Mouse (Mus musculus) embryonic stem cell, embryonic (primary cell): ENCODE measurements around the gene Camk1d.
"Not testable (repeated sequence)": the region's sequence is repeated elsewhere in the genome, so short reads cannot be mapped to it uniquely, and the experiment has no call there.

Experiments used
- CTCF ChIA-PET, 4 experiments: fragments of 300-600 bp in 2 of 4; fragments of 350-600 bp in 2 of 4; sonication (Branson Sonifier 250); formaldehyde crosslinking; loops; one replicate each; lab custom pipeline; 2022; ENCODE audit warnings: inconsistent platforms in 2 of 4; lab: Charles Lee
- POLR2A ChIA-PET, 4 experiments: fragments of 300-600 bp in 2 of 4; fragments of 350-600 bp in 2 of 4; sonication (Branson Sonifier 250); formaldehyde crosslinking; loops; one replicate each; lab custom pipeline; 2022; ENCODE audit warnings: antibody characterized with exemption in 4 of 4, inconsistent platforms in 1 of 4; lab: Charles Lee

The Camk1d gene

DNA sequence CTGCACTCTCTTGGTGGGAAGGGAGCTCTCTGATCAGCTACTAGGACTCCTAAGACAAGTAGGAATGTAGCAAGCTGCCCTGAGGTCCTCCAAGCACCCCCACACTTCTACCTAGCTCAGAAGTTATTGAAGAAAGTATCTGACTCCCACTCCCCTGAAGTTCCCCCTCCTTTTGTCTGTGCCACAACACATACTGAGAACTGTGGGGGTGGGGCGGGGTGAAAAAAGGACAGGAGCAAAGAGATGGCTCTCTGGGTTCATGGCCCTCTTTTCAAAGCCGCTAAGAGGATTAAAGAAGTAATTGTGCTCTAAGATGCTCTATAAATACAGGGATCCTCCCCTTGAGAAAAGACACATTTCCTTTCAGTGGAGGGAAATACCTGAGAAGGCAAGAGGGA is 100.0 kb downstream of the Camk1d start:
- CTCF ChIA-PET = no interaction called here

GRCm38 (mm10) chr2:5613651-5614307 is 100.5 kb downstream of the Camk1d start:
- ChIA-PET POLR2A (interaction anchor here in 2 of 4 experiments (0.8 to 1.7 kb wide), 15 partner anchors 8 to 101 kb away, joined by 3 to 10 read pairs (median 4); partner anchors contain the start of gene Camk1d (in 2 of the 2)), CTCF (interaction anchor here in 1 of 4 experiments (0.9 kb wide), 1 partner anchor 534 kb away, joined by 5 read pairs; no protein-coding TSS in a partner anchor)

More for the DNA sequence above, 100.0 kb downstream of the Camk1d start:
- POLR2A ChIA-PET = interaction anchor here in 2 of 4 experiments (0.8 to 1.7 kb wide), 13 partner anchors 8 to 100 kb away, joined by 3 to 10 read pairs (median 4); partner anchors contain the start of gene Camk1d (in 2 of the 2)

DNA sequence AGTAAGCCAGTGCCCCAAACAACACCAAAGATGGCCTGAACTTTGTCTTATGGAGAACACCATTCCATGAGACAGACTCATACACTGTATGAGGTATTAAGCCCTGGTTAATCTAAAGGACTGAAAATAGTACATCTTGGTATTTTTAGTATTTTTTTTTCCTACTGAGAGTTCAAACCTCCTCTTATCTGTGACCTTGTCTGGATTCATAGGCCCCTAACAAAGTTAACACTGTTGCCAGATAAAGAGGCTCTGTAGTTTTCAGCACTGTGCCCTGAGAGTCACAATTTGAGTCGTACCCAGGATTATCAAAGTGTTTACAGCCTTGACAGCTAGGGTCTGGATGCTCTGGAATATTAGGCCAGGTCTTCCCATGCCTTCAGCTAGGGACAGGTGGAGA is 102.7 kb downstream of the Camk1d start:
- ChIA-PET CTCF (no interaction called here), POLR2A (interaction anchor here in 1 of 4 experiments (1.5 kb wide), 1 partner anchor 16 kb away, joined by 3 read pairs; no protein-coding TSS in a partner anchor)

DNA sequence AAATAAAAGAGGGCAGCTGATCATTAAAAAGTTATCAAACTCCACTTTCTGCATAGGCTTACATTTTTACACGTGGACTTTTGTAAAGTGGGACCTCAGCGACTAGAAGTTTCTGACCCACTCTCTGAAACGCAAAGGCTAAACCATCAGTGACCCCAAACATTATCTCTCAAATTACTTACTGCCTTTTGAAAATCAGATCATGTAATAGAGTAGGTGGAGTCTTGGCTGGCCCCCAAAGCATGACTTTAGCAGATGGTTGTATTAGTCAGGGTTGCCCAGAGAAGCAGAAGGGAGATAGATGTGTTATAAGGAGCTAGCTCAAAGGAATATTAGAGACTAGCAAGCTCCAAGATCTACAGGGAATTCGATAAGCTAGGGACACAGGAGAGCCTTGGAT is 103.8 kb downstream of the Camk1d start:
- POLR2A ChIA-PET = interaction anchor here in 1 of 4 experiments (0.7 to 1.5 kb wide), 4 partner anchors 12 to 40 kb away, joined by 3 read pairs; no protein-coding TSS in a partner anchor
- CTCF ChIA-PET = no interaction called here

- ChIA-PET CTCF (no interaction called here), POLR2A (interaction anchor here in 2 of 4 experiments (0.6 to 1.2 kb wide), 5 partner anchors 9 to 190 kb away, joined by 3 to 4 read pairs (median 3); no protein-coding TSS in a partner anchor)
Measured at GRCm38 (mm10) chr2:5607920-5608841, 106.1 kb downstream of the Camk1d start.

DNA sequence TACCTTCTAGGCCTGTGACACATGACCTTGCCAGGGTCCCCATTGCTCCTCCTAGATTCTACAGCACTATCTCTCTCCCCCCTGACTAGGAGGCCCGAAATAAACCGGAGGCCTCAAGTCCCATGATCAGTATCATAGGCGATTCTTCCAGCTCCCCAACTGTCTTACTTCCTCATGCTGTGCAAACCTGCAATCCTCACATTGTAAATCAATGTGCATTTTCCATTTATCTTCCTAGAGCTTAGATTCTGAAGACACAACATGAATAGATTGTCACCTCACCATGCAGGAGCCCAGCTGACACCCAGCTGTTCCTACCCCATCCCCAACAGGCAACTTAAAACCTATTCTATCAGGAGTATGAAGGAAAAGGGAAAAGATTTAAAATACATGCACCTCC is 108.5 kb downstream of the Camk1d start:
- POLR2A ChIA-PET = interaction anchor here in 1 of 4 experiments (1.0 to 1.2 kb wide), 2 partner anchors 8 to 26 kb away, joined by 3 read pairs; no protein-coding TSS in a partner anchor

DNA sequence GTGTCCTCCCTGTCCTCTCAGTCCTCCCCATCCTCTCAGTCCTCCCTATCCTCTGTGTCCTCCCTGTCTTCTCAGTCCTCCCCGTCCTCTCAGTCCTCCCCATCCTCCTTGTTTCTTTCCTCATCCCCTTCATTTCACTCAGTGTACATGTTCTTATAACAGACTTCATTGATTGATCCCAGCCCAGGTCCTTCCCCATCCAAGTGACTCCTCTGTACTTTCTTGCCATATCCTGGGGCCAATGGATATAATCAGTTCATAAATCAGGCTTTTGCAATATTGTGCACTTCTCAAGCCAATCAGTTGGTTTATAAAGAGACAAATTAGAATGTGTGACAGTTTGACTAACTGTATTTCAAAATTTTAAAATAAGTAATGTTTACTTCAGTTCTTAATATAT is 112.3 kb downstream of the Camk1d start:
- POLR2A ChIA-PET = no interaction called here
- CTCF ChIA-PET = no interaction called here

More for the DNA sequence above, 108.5 kb downstream of the Camk1d start:
- CTCF ChIA-PET = no interaction called here

DNA sequence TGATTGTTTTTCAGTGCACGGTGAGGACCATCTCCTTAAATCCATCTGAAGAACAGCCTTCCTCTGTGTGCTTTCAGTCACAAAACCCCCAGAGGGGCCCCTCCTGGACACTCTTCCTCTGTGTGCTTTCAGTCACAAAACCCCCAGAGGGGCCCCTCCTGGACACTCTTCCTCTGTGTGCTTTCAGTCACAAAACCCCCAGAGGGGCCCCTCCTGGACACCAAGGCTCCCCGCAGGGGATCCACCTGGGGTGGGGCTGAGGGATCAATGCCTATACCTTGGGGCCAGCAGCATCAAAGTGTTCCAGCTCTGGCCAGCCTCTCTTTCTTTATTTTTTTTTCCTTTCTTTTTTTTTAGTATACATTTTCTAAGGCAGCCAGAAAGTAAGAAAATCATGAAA is 113.1 kb downstream of the Camk1d start:
- POLR2A ChIA-PET, CTCF ChIA-PET: not testable (repeated sequence)

- POLR2A ChIA-PET = interaction anchor here in 1 of 4 experiments (0.6 to 1.5 kb wide), 2 partner anchors 11 to 278 kb away, joined by 3 read pairs; no protein-coding TSS in a partner anchor
- CTCF ChIA-PET = no interaction called here
Measured at GRCm38 (mm10) chr2:5600183-5600962, 113.9 kb downstream of the Camk1d start.

DNA sequence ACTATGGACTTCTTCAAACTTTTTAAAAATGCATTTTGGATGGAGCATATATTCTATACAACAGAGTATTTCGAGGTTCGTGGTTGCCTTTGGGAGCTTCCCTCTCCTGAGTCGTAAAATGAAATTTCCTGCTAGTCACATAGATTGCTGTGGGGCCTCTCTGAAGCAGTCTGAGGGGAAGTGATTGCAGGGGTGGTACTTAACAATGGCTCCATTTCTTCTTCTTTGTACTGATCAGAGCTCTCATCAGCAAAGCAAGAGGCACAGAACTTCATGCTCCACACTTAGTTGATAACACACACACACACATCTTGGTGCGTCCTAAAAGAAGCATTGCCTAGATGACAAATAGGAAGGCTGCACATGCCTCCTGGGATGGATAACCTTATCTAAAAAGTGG is 114.6 kb downstream of the Camk1d start:
- POLR2A ChIA-PET = interaction anchor here in 1 of 4 experiments (1.5 kb wide), 1 partner anchor 11 kb away, joined by 3 read pairs; no protein-coding TSS in a partner anchor
- CTCF ChIA-PET = no interaction called here

GRCm38 (mm10) chr2:5598533-5598932 is 115.8 kb downstream of the Camk1d start:
- CTCF ChIA-PET = no interaction called here
- POLR2A ChIA-PET = interaction anchor here in 1 of 4 experiments (0.6 to 1.5 kb wide), 2 partner anchors 9 to 54 kb away, joined by 3 read pairs; no protein-coding TSS in a partner anchor

- ChIA-PET CTCF (interaction anchor here in 1 of 4 experiments (0.6 kb wide), 1 partner anchor 929 kb away, joined by 8 read pairs; no protein-coding TSS in a partner anchor), POLR2A (interaction anchor here in 1 of 4 experiments (0.5 to 1.4 kb wide), 2 partner anchors 9 to 25 kb away, joined by 4 to 6 read pairs; no protein-coding TSS in a partner anchor)
Measured at GRCm38 (mm10) chr2:5596882-5597281, 117.4 kb downstream of the Camk1d start.

DNA sequence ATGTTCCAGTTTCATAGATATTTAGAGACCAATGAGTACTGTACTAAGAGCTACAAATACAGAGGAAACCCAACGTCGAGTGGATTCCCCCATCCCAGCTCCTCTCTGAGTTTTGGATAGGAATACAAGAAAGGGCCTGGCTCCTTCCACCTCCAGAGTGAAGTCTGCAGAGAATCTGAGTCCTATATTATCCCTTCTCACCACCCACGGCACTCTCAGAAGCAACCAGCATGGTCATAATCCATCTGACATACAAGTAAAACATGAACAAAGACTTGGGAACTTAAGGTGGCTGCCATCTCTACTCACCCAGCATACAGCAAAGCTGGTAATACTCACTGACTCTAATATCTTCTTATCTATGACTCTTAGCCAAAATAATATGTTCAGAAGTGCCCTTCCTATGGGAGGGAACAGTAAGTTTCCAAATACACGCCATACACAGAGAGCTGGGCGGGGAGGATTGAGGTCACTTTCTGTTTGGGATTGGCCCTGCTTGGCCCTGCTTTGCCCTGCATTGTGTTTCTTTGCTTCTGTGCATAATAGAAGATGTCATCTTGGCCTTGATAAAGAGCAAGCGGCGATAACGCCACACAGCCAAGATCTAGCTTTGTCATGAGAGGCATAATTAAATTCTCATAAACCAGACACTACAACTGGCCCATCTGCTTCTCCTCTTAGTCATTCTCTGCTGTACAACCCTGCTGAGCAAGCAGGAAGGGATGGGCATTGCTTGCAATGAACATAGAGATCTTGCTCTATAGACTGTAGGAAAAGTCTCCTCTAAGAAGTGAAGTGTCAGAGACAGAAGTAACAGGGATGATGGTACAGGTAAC is 118.7 kb downstream of the Camk1d start:
- ChIA-PET POLR2A (interaction anchor here in 1 of 4 experiments (1.9 kb wide), 1 partner anchor 18 kb away, joined by 4 read pairs; no protein-coding TSS in a partner anchor), CTCF (no interaction called here)

DNA sequence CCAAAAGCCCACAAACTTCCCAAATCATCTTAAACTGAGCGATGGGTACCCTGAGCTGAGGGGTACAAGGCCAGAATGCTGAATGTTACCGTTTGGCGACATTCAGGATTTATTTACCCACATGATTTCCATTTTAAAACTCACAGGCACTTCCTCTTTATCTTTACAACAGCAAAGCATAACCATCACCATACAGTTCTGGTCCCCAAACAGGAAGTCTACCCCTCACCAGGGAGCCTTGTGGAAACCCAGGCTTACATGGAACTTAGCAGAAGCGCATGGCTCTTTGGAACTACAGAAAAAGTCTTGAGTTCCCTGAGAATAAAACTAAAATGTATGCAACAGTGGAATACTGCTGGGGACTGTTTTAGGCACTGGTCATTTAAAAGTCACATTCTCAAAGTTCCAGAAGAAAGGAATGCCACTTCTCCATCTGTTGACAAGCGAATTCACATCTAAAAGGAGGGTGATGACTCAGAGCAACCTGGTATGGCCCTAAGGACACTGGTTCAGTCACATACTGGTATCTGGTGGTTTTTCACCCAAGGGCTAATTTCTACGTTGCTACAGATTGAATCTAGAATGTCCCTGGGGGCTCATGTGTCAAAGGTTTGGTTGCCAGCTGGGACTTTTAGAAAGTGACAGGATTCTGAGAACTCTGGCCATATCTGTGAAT is 121.7 kb downstream of the Camk1d start:
- ChIA-PET POLR2A (interaction anchor here in 2 of 4 experiments (0.5 to 1.1 kb wide), 2 partner anchors 14 to 169 kb away, joined by 3 read pairs; no protein-coding TSS in a partner anchor), CTCF (no interaction called here)

DNA sequence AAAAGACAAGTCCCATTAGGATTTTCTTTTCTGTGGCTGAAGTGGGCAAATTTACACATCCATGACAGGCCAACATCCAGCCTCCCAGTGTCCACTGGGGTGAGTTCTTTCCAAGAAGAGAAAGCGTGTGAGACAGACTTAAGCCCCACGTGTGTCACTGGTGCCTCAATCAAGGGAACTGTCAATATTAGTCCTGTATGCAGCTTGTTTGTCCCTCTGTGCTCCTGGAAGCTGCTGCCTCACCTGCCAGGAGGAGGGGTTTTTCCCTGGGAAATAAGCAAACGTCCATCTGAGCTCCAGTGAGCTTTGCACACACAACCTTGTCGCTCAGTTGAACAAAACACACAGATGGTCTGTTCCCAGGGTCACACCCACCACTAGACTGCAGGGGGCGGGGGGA is 124.2 kb downstream of the Camk1d start:
- CTCF ChIA-PET = interaction anchor here in 1 of 4 experiments (0.7 kb wide), 1 partner anchor 492 kb away, joined by 3 read pairs; no protein-coding TSS in a partner anchor
- POLR2A ChIA-PET = no interaction called here

- ChIA-PET POLR2A (interaction anchor here in 1 of 4 experiments (0.6 to 1.0 kb wide), 2 partner anchors 10 to 21 kb away, joined by 3 read pairs; no protein-coding TSS in a partner anchor), CTCF (interaction anchor here in 2 of 4 experiments (0.6 to 0.7 kb wide), 2 partner anchors 37 to 353 kb away, joined by 3 read pairs; partner anchors contain the start of gene Dhtkd1 (in 1 of the 2))
Measured at GRCm38 (mm10) chr2:5589163-5589562, 125.2 kb downstream of the Camk1d start.
